Mouse (Mus musculus) lung, postnatal 0 days (tissue): Measurements from ENCODE around the gene Ptgfrn. TPM values are rescaled to one million over a fixed set of nuclear protein-coding genes. Genes with fewer than 3 reads are reported as not detected.

Experiments
- ATAC-seq: fragments of 200-750 bp; cut with Nextera tagmentation; 2 replicates; pipeline ENCODE4 v1.8.0; 2017; ENCODE audit warnings: moderate library complexity
- DNase-seq: peaks from one replicate; pipeline ENCODE4 v3.0.0-alpha.2; 2016; ENCODE audit warnings: low spot score
- H3K27ac ChIP-seq: fragments of 300-500 bp; sonication (generic); 2 replicates; pipeline ENCODE4 v1.5.1; 2014; ENCODE audit warnings: antibody characterized with exemption, mild to moderate bottlenecking, low read length, mixed read lengths
- H3K27me3 ChIP-seq: fragments of 300-500 bp; sonication (generic); replicated peaks from 2 replicates; pipeline ENCODE4 v1.6.1; 2014; ENCODE audit warnings: low read length, mixed read lengths; ENCODE audit not compliant: insufficient read depth
- H3K36me3 ChIP-seq: fragments of 300-500 bp; sonication (generic); 2 replicates; pipeline ENCODE4 v1.6.1; 2014; ENCODE audit warnings: low read length, mixed read lengths; ENCODE audit not compliant: insufficient read depth
- H3K4me1 ChIP-seq: fragments of 300-500 bp; sonication (generic); 2 replicates; pipeline ENCODE4 v1.6.1; 2014; ENCODE audit warnings: antibody characterized with exemption, low read depth, low read length, mixed read lengths; ENCODE audit not compliant: insufficient read depth
- H3K4me2 ChIP-seq: fragments of 300-500 bp; sonication (generic); replicated peaks from 2 replicates; pipeline ENCODE4 v1.6.1; 2014; ENCODE audit warnings: low read depth, mild to moderate bottlenecking, low read length, moderate library complexity, mixed read lengths
- H3K4me3 ChIP-seq: fragments of 300-500 bp; sonication (generic); 2 replicates; pipeline ENCODE4 v1.5.1; 2014; ENCODE audit warnings: low read depth, low read length
- H3K9ac ChIP-seq: fragments of 300-500 bp; sonication (generic); replicated peaks from 2 replicates; pipeline ENCODE4 v1.6.1; 2014; ENCODE audit warnings: low read depth, mild to moderate bottlenecking
- H3K9me3 ChIP-seq: fragments of 300-500 bp; sonication (generic); 2 replicates; pipeline ENCODE4 v1.6.1; 2016; ENCODE audit warnings: low read length, mixed read lengths
- CTCF ChIP-seq: IDR thresholded peaks from 2 replicates; pipeline ENCODE4 v1.5.1; 2016; ENCODE audit warnings: antibody characterized with exemption, mild to moderate bottlenecking
- EP300 ChIP-seq: IDR thresholded peaks from 2 replicates; pipeline ENCODE4 v1.6.1; 2016; ENCODE audit warnings: antibody characterized with exemption, mild to moderate bottlenecking, control low read depth
- WGBS: fragments of 180-500 bp; shearing (Covaris S2); extraction: QIAGEN DNeasy Blood & Tissue Kit; methylation state at CpG from one replicate; pipeline ENCODE4 v1.1.7; 2014; 5-methylcytosine and 5-hydroxymethylcytosine counted together
- polyA plus RNA-seq: library from polyadenylated mRNA; unstranded; fragments of >200 nt; fragmentation: Nextera tagmentation; extraction: Ambion mirVana; gene quantifications from 2 replicates; pipeline ENCODE4 v1.2.1, GENCODE M21; 2015

Ptgfrn gene
- polyA plus RNA-seq, 1 experiment from 2014 or later, result 10.2 TPM

DNA sequence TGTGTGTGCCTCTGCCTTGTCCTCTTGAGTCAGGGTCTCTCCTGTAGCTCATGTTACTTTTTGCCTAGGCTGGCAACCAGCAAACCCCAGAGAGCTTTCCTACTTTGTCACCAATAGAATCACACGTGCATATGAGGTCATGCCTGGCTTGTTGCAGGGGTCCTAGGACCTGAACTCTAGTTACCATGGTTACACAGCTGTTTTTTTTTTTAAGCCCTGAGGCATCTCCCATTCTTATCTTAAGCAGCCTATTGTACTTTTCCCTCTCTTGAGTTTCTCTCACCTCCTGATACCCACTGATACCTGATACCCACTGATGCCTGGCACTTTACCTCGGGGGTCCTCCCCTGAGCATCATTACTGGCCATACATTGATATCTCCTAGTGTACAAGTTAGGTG, 110.3 kb downstream of the Ptgfrn start:
- H3K4me1 ChIP-seq, result no peaks in the 10 kb centered on the region; the same call in 1 of the 2 replicates
- DNase-seq, result no peak
- H3K9me3 ChIP-seq, result no peaks in the 10 kb centered on the region
- no peaks in the 10 kb centered on the region for H3K36me3 ChIP-seq
- H3K4me2 ChIP-seq, result no peak overlapping the region
- TF ChIP-seq CTCF, result no peak
- no peak for TF ChIP-seq EP300
- no peak overlapping the region for H3K27ac ChIP-seq
- H3K27me3 ChIP-seq, result no peaks in the 10 kb centered on the region
- ATAC-seq, result no peak
- WGBS, result 20% methylated on average over 2 of the region's 2 CpGs
- no peak overlapping the region for H3K4me3 ChIP-seq
- H3K9ac ChIP-seq, result no peak overlapping the region

- peak; percentile 32 for ATAC-seq
- WGBS, result 16% methylated on average over 6 of the region's 6 CpGs
- peak; percentile 79 for DNase-seq
- TF ChIP-seq EP300, result no peak
- peak; percentile 90 for TF ChIP-seq CTCF
- Histone ChIP-seq H3K9ac (no peak overlapping the region), H3K36me3 (no peaks in the 10 kb centered on the region), H3K27me3 (no peaks in the 10 kb centered on the region), H3K27ac (no peak overlapping the region), H3K4me1 (no peaks in the 10 kb centered on the region; the same call in 1 of the 2 replicates), H3K9me3 (no peaks in the 10 kb centered on the region), H3K4me3 (no peak overlapping the region), H3K4me2 (0 out of 2 replicates have a peak overlapping the region, but pooled peaks have one; percentile 0)
Observed at GRCm38 (mm10) chr3:100998904-100999340, 111.2 kb downstream of the Ptgfrn start.

DNA sequence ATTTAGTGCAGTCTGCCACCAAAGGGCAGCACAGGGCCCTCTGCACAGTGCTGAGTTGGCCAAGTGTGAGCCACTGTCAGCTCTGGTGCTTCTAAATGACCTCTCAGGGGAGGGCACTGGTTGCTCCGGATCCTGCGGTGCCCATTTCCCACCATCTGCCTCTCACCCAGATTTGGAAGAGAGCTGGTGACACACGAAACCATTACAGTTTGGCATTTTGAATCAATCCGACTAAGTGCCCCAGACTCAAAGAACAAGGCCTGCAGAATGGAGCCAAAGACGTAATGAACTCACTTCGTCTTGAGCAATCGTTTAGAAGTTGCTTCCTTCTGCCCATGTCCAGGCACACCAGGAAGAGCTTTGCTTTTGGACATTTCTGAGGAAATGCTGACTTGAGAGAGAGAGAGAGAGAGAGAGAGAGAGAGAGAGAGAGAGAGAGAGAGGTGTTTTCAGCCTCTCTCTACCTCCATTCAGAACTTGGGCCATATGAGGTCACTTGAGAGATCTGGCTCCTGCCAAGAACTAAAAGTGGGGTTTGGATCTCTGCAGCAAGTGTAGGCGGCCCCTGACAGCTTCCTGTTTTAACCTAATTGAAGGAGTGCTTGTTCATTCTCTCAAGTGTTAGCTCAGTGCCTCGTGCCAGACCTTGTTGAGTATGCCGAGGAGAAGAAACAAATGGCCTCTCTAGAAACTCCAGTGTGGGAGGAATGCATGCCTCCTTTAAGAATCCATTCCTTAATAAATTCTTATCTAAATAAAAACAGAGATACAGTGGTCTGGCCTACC, 112.1 kb downstream of the Ptgfrn start:
- 22% methylated on average over 10 of the region's 10 CpGs for WGBS
- peak; percentile 92 for ATAC-seq

DNA sequence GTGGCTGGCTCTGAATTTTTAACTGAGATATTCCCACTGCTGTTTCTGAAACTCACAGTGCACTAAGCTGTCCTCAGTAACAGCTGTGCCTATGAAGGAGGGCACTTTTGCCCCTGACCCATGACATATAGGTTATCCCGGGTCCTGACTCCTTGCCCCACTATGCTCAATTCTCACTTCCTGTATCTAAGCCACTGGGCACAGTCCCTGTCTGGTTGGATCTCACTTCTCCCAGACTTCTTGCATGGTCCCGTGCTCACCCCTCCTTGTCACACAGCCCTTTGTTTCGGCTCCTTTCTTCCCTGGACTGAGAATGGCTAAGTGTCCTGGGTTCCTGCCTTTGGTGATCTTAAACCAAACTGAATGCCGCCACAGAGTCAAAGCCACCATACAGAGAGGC, 115.8 kb downstream of the Ptgfrn start:
- 92% methylated on average over 4 of the region's 4 CpGs for WGBS
- peak; percentile 18 for DNase-seq
- H3K36me3 ChIP-seq, result no peaks in the 10 kb centered on the region
- TF ChIP-seq CTCF (no peak), EP300 (no peak)
- no peak for ATAC-seq
- H3K9ac ChIP-seq, result no peak overlapping the region
- no peaks in the 10 kb centered on the region for H3K27me3 ChIP-seq
- no peak overlapping the region for H3K4me3 ChIP-seq
- no peaks in the 10 kb centered on the region for H3K9me3 ChIP-seq
- no peak overlapping the region for H3K27ac ChIP-seq
- H3K4me1 ChIP-seq, result no peaks in the 10 kb centered on the region; the same call in 1 of the 2 replicates
- H3K4me2 ChIP-seq, result no peak overlapping the region

More for the DNA sequence above, 112.1 kb downstream of the Ptgfrn start:
- no peaks in the 10 kb centered on the region for H3K36me3 ChIP-seq
- peak overlapping the region; percentile 68 for H3K27ac ChIP-seq
- peak; percentile 96 for DNase-seq
- no peak overlapping the region for H3K4me3 ChIP-seq
- H3K4me2 ChIP-seq, result no peak overlapping the region
- no peaks in the 10 kb centered on the region; the same call in 1 of the 2 replicates for H3K4me1 ChIP-seq
- TF ChIP-seq CTCF, result no peak
- TF ChIP-seq EP300, result peak; percentile 88
- H3K9me3 ChIP-seq, result no peaks in the 10 kb centered on the region
- no peak overlapping the region for H3K9ac ChIP-seq
- H3K27me3 ChIP-seq, result no peaks in the 10 kb centered on the region

- ATAC-seq, result peak; percentile 21; the same call in 1 of the 2 replicates
- no peak overlapping the region for H3K4me3 ChIP-seq
Observed at GRCm38 (mm10) chr3:100993718-100994117, 116.4 kb downstream of the Ptgfrn start.

GRCm38 (mm10) chr3:100993158-100993557, 116.9 kb downstream of the Ptgfrn start:
- TF ChIP-seq EP300, result no peak
- TF ChIP-seq CTCF, result no peak
- no peak overlapping the region for H3K27ac ChIP-seq
- ATAC-seq (no peak), DNase-seq (peak; percentile 18)
- H3K9me3 ChIP-seq, result no peaks in the 10 kb centered on the region
- no peaks in the 10 kb centered on the region for H3K36me3 ChIP-seq
- H3K4me3 ChIP-seq, result no peak overlapping the region
- H3K9ac ChIP-seq, result no peak overlapping the region
- H3K4me2 ChIP-seq, result no peak overlapping the region
- no peaks in the 10 kb centered on the region for H3K27me3 ChIP-seq
- WGBS, result 38% methylated on average over 7 of the region's 7 CpGs
- no peaks in the 10 kb centered on the region; the same call in 1 of the 2 replicates for H3K4me1 ChIP-seq

More at GRCm38 (mm10) chr3:100993718-100994117, 116.4 kb downstream of the Ptgfrn start:
- DNase-seq, result peak; percentile 64
- Histone ChIP-seq H3K4me1 (no peaks in the 10 kb centered on the region; the same call in 1 of the 2 replicates), H3K9me3 (no peaks in the 10 kb centered on the region), H3K4me2 (no peak overlapping the region), H3K27me3 (no peaks in the 10 kb centered on the region), H3K9ac (no peak overlapping the region), H3K36me3 (no peaks in the 10 kb centered on the region), H3K27ac (no peak overlapping the region; the same call in 1 of the 2 replicates)
- 17% methylated on average over 15 of the region's 15 CpGs for WGBS
- no peak for TF ChIP-seq EP300
- TF ChIP-seq CTCF, result no peak

Other genes starting within 250 kb of the Ptgfrn start
- 2.7 and 2.8 TPM in 2 replicates for gene Trim45, start 188.1 kb downstream of the Ptgfrn start, polyA plus RNA-seq
- 3.6 and 4.0 TPM in 2 replicates for gene Ttf2, start 140.6 kb downstream of the Ptgfrn start, polyA plus RNA-seq
- gene Cd101, start 80.7 kb downstream of the Ptgfrn start, polyA plus RNA-seq, result 0.90 and 0.92 TPM in 2 replicates
- gene Cd2, start 177.7 kb upstream of the Ptgfrn start, polyA plus RNA-seq, result 1.2 and 2.2 TPM in 2 replicates